Mouse (Mus musculus) neural tube, embryonic 10.5 days (tissue): ENCODE measurements around the gene Asb16.

Source experiments
- DNase-seq: peaks from one replicate; pipeline ENCODE4 v3.0.0-alpha.2; 2017; ENCODE audit warnings: low spot score; ENCODE audit errors: extremely low spot score

Asb16 gene

GRCm38 (mm10) chr11:102309821-102310617 is 41.5 kb downstream of the Asb16 start:
- no peak for DNase-seq

- no peak for DNase-seq
These were observed 42.5 kb downstream of the Asb16 start for GRCm38 (mm10) chr11:102310768-102311695.

- DNase-seq = no peak
These were observed 43.4 kb downstream of the Asb16 start for GRCm38 (mm10) chr11:102311966-102312365.

- DNase-seq = no peak
These were observed 44.0 kb downstream of the Asb16 start for GRCm38 (mm10) chr11:102312586-102312985.

GRCm38 (mm10) chr11:102314321-102314720 is 45.8 kb downstream of the Asb16 start:
- no peak for DNase-seq

- DNase-seq = no peak
These were observed 47.4 kb downstream of the Asb16 start for GRCm38 (mm10) chr11:102315690-102316571.

GRCm38 (mm10) chr11:102316572-102317297 is 48.2 kb downstream of the Asb16 start:
- peak; percentile 86 for DNase-seq

- DNase-seq = no peak
These were observed 48.9 kb downstream of the Asb16 start for GRCm38 (mm10) chr11:102317298-102317900.

- DNase-seq = peak; percentile 87
These were observed 49.5 kb downstream of the Asb16 start for GRCm38 (mm10) chr11:102317901-102318575.

GRCm38 (mm10) chr11:102318576-102319409 is 50.2 kb downstream of the Asb16 start:
- DNase-seq = peak; percentile 81

GRCm38 (mm10) chr11:102319410-102319792 is 50.9 kb downstream of the Asb16 start, which contains the start of gene Ubtf:
Gene Ubtf (minus strand): TSS chr11:102319742.
- DNase-seq = peak; percentile 83

- DNase-seq = peak; percentile 79
These were observed 51.6 kb downstream of the Asb16 start for GRCm38 (mm10) chr11:102319941-102320685.

- no peak for DNase-seq
These were observed 52.1 kb downstream of the Asb16 start for GRCm38 (mm10) chr11:102320686-102321005.

- DNase-seq = no peak
These were observed 53.4 kb downstream of the Asb16 start for GRCm38 (mm10) chr11:102321931-102322330.

- no peak for DNase-seq
These were observed 55.0 kb downstream of the Asb16 start for GRCm38 (mm10) chr11:102323516-102323915.

- no peak for DNase-seq
These were observed 58.7 kb downstream of the Asb16 start for GRCm38 (mm10) chr11:102327250-102327649.

GRCm38 (mm10) chr11:102327839-102328238 is 59.3 kb downstream of the Asb16 start:
- DNase-seq = no peak
